Mouse (Mus musculus) kidney, postnatal 0 days (tissue): ENCODE results near the gene Dlx1. TPM values are rescaled to one million over a fixed set of nuclear protein-coding genes. Genes with fewer than 3 reads are reported as not detected.

Source experiments
- ATAC-seq: fragments of 200-750 bp; cut with Nextera tagmentation; replicated peaks from 2 replicates; pipeline ENCODE4 v1.8.0; 2017; ENCODE audit warnings: low read depth, moderate number of reproducible peaks, moderate TSS enrichment, moderate library complexity; ENCODE audit not compliant: low FRiP score
- DNase-seq: peaks from one replicate; pipeline ENCODE4 v3.0.0-alpha.2; 2016; ENCODE audit warnings: low spot score
- H3K27ac ChIP-seq: fragments of 300-500 bp; sonication (generic); 2 replicates; pipeline ENCODE4 v1.5.1; 2014; ENCODE audit warnings: mild to moderate bottlenecking
- H3K27me3 ChIP-seq: fragments of 300-500 bp; sonication (generic); 2 replicates; pipeline ENCODE4 v1.6.1; 2014; ENCODE audit warnings: low read length, mixed read lengths; ENCODE audit not compliant: insufficient read depth
- H3K36me3 ChIP-seq: fragments of 300-500 bp; sonication (generic); 2 replicates; pipeline ENCODE4 v1.6.1; 2014; ENCODE audit warnings: low read length, mixed read lengths; ENCODE audit not compliant: insufficient read depth
- H3K4me1 ChIP-seq: fragments of 300-500 bp; sonication (generic); replicated peaks from 2 replicates; pipeline ENCODE4 v1.6.1; 2014; ENCODE audit warnings: antibody characterized with exemption, low read length, mixed read lengths; ENCODE audit not compliant: insufficient read depth
- H3K4me2 ChIP-seq: fragments of 300-500 bp; sonication (generic); 2 replicates; pipeline ENCODE4 v1.6.1; 2014; ENCODE audit warnings: mild to moderate bottlenecking, low read length, moderate library complexity, mixed read lengths
- H3K4me3 ChIP-seq: fragments of 300-500 bp; sonication (generic); replicated peaks from 2 replicates; pipeline ENCODE4 v1.5.1; 2014; ENCODE audit warnings: low read depth, low read length
- H3K9ac ChIP-seq: fragments of 300-500 bp; sonication (generic); 2 replicates; pipeline ENCODE4 v1.6.1; 2014; ENCODE audit warnings: low read depth, low read length
- H3K9me3 ChIP-seq: fragments of 300-500 bp; sonication (generic); replicated peaks from 2 replicates; pipeline ENCODE4 v1.6.1; 2016; ENCODE audit warnings: low read length, inconsistent platforms, mixed read lengths
- CTCF ChIP-seq: IDR thresholded peaks from 2 replicates; pipeline ENCODE4 v1.5.1; 2016; ENCODE audit warnings: antibody characterized with exemption, low read depth, mild to moderate bottlenecking, moderate library complexity
- WGBS: fragments of 180-500 bp; shearing (Covaris S2); extraction: QIAGEN DNeasy Blood & Tissue Kit; methylation state at CpG from one replicate; pipeline ENCODE4 v1.1.7; 2014; 5-methylcytosine and 5-hydroxymethylcytosine counted together
- polyA plus RNA-seq: library from polyadenylated mRNA; unstranded; fragments of >200 nt; fragmentation: Nextera tagmentation; extraction: Ambion mirVana; gene quantifications from 2 replicates; pipeline ENCODE4 v1.2.1, GENCODE M21; 2015

The Dlx1 gene
- polyA plus RNA-seq, 1 experiment from 2014 or later = not detected

- DNase-seq (no peak), ATAC-seq (no peak)
- Histone ChIP-seq H3K4me2 (peak overlapping the region; percentile 75), H3K27ac (no peak overlapping the region), H3K9me3 (no peaks in the 10 kb centered on the region), H3K4me1 (no peaks in the 10 kb centered on the region), H3K27me3 (no peaks in the 10 kb centered on the region), H3K9ac (no peak overlapping the region), H3K36me3 (no peaks in the 10 kb centered on the region), H3K4me3 (peak overlapping the region; percentile 39)
- WGBS = 64% methylated on average over 5 of the region's 5 CpGs
- TF ChIP-seq CTCF = no peak
Measured at GRCm38 (mm10) chr2:71581488-71581887, 53.6 kb downstream of the Dlx1 start.

Other genes starting within 250 kb of the Dlx1 start
- gene Slc25a12, start 160.4 kb upstream of the Dlx1 start, polyA plus RNA-seq = 50.9 and 51.4 TPM in 2 replicates
- 85.9 and 94.2 TPM in 2 replicates for gene Hat1, start 139.2 kb upstream of the Dlx1 start, polyA plus RNA-seq
- 43.1 and 43.6 TPM in 2 replicates for gene Metap1d, start 74.8 kb upstream of the Dlx1 start, polyA plus RNA-seq
- not detected in 2 replicates for gene Dlx2, start 18.6 kb downstream of the Dlx1 start, polyA plus RNA-seq
- 82.4 and 84.5 TPM in 2 replicates for gene Itga6, start 217.5 kb downstream of the Dlx1 start, polyA plus RNA-seq